Mouse (Mus musculus) embryonic stem cell, embryonic (primary cell): ENCODE data around the gene Rrp7a.

Experiments used
- CTCF ChIA-PET, 4 experiments: fragments of 300-600 bp in 2 of 4; fragments of 350-600 bp in 2 of 4; sonication (Branson Sonifier 250); formaldehyde crosslinking; loops; one replicate each; lab custom pipeline; 2022; ENCODE audit warnings: inconsistent platforms in 2 of 4; lab: Charles Lee
- POLR2A ChIA-PET, 4 experiments: fragments of 300-600 bp in 2 of 4; fragments of 350-600 bp in 2 of 4; sonication (Branson Sonifier 250); formaldehyde crosslinking; loops; one replicate each; lab custom pipeline; 2022; ENCODE audit warnings: antibody characterized with exemption in 4 of 4, inconsistent platforms in 1 of 4; lab: Charles Lee

The Rrp7a gene

DNA sequence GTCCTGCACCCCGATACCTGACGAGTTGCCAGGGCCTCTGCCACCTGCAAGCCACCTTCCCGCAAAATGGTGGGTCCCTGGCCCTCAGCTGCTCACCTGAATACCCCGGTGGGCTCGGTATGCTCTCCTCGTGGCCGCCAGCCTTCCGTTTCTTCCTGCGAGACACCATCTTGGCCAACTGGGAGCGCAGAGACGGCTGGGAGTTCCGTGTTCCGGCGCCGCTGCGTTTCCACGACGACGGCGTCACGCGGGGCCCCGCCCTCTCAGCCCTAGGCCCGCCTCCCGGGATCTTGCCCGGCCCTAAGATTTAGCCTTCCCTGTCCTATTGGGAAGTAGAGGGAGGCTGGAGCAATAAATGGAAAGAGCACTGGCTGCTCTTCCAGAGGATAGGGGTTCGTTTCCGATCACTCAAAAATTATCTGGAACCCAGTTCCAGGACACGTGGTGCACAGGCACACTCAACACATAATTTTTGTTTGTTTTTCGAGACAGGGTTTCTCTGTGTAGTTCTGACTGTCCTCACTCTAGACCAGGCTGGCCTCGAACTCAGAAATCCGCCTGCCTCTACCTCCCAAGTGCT, at the start of gene Rrp7a:
Gene Rrp7a (minus strand): TSS at position 236 of the 580 bp plus-strand sequence.
- POLR2A ChIA-PET = interaction anchor here (0.6 to 16.0 kb wide), 20 partner anchors 10 to 920 kb away, joined by 3 to 172 read pairs (median 4); partner anchors contain the start of gene Poldip3 (in 4 of the 4)
- CTCF ChIA-PET = interaction anchor here in 2 of 4 experiments (0.6 to 1.3 kb wide), 5 partner anchors 10 to 635 kb away, joined by 3 to 7 read pairs (median 3); no protein-coding TSS in a partner anchor

DNA sequence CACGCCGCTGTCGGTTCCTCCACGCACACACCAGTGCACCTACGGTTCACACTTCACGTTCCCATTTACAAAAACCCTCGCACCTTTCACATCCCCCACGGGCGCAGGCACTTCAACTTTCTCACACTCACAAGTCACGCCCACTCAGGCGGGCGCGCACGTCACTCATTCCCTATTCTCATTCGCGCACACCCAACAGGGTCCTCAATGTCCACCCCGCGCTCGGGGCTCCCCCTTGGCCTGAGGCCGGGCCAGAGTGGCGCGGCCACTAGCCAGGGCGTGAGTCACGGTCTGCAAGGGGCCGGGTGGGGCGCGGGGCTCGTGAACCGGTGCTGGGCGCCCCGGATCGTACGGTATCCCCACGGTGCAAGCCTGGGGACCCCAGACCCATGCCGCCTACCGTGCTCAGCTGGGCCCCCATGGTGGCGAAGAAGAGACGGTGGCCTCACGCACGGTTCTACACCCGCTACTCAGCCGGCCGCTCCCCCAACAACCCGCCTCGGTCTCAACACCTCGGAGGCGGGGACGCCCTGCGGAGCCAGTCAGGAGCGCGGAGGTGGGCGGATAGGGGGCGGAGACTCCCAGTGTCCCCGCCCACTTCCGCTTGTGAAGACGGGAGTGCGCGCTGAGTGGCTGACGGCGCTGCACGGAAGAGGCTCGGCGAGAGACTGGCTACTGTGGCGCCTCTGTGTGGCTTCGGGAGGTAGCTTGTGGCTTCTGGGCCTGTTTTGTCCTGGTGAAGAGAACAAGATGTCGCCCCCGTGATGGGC, 49.3 kb upstream of the Rrp7a start:
- CTCF ChIA-PET = interaction anchor here in 3 of 4 experiments (0.5 to 1.5 kb wide), 12 partner anchors 10 to 1211 kb away, joined by 3 to 7 read pairs (median 4); no protein-coding TSS in a partner anchor
- POLR2A ChIA-PET = interaction anchor here (0.5 to 30.6 kb wide), 36 partner anchors 8 to 385 kb away, joined by 3 to 611 read pairs (median 4); partner anchors contain the start of gene Poldip3 (in 4 of the 4)

DNA sequence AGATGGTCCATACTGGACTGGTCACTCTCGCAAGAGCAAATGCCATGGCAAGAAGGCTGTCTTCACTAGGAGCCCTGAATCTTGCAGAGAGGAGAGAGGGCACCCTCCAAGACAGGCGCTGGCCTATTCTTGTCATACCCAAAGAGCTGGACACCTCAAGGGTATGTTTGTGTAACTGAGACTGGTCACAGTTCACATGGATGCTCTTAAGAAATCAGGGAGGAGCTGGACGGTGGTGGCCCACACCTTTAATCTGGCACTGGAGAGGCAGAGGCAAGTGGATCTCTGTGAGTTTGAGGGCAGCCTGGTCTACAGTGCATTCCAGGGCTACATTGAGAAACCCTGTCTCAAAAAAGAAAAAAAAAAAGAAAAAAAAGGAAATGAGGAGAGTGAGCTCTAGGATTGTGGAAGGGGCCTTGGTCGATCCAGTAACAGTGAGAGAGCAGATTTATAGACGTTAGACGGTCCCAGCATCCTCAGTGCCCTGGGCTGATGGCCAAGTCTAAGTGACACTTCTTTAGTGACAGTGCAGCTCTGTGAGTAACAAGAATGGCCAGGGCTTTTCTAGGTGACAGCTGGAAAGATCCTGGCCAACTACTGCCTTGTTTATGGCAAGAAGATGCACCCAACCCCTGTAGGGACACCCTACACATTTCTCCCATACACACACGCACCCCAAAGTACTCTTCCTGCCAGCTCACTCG, 48.5 kb upstream of the Rrp7a start:
- POLR2A ChIA-PET = interaction anchor here in 3 of 4 experiments (0.6 to 30.6 kb wide), 19 partner anchors 8 to 1409 kb away, joined by 3 to 611 read pairs (median 4); partner anchors contain the start of gene Poldip3 (in 3 of the 3)
- CTCF ChIA-PET = interaction anchor here in 3 of 4 experiments (0.6 to 1.5 kb wide), 4 partner anchors 12 to 85 kb away, joined by 4 to 7 read pairs (median 4); no protein-coding TSS in a partner anchor

DNA sequence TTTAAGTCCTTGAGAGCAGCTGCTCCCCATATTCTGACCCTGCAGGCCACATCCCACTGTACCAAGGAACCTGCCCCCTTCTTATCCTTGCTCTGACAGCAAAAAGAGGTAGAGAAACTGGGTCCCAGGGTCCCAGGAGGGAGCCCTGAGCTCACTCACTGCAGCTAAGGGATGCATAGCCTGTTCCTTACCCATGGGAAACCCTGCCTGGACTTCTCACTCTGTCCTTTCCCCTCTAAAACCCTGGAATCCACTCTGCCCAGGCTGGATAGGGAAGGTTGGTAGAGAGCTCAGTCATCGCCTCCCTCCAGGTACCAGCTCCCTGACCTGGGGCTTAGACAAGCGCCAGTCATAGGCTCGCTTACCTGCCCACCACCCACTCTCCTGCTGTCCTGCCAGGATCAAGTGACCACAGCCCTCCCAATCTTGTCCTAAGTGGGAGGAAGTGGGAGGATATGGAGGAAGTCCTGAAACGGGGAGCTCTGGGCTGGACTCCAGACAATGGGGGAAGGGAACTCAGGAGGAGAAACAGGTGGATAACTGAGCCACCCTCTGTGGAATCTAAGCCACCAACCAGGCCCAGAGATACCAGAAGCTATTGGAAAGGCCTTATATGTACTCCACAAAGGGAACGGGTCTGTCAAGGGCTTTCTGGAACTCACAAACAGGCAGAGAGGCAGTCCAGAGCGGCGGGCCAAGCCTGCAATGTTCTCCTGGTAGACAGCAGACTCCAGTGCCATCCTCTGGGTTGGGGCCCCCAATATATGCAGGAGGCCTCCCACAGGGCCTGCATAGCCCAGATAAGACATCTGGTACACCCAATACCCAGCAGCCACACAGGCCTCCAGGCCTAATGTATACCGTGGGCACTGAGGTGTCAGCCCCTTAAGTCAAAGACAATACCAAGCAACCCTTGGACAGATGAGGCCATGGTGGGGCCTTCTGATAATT, 47.4 kb upstream of the Rrp7a start:
- ChIA-PET POLR2A (interaction anchor here (0.6 to 30.6 kb wide), 20 partner anchors 10 to 1408 kb away, joined by 3 to 611 read pairs (median 4); partner anchors contain the start of gene Poldip3 (in 3 of the 4)), CTCF (interaction anchor here in 3 of 4 experiments (0.7 to 1.5 kb wide), 3 partner anchors 12 to 62 kb away, joined by 3 to 4 read pairs (median 3); no protein-coding TSS in a partner anchor)

DNA sequence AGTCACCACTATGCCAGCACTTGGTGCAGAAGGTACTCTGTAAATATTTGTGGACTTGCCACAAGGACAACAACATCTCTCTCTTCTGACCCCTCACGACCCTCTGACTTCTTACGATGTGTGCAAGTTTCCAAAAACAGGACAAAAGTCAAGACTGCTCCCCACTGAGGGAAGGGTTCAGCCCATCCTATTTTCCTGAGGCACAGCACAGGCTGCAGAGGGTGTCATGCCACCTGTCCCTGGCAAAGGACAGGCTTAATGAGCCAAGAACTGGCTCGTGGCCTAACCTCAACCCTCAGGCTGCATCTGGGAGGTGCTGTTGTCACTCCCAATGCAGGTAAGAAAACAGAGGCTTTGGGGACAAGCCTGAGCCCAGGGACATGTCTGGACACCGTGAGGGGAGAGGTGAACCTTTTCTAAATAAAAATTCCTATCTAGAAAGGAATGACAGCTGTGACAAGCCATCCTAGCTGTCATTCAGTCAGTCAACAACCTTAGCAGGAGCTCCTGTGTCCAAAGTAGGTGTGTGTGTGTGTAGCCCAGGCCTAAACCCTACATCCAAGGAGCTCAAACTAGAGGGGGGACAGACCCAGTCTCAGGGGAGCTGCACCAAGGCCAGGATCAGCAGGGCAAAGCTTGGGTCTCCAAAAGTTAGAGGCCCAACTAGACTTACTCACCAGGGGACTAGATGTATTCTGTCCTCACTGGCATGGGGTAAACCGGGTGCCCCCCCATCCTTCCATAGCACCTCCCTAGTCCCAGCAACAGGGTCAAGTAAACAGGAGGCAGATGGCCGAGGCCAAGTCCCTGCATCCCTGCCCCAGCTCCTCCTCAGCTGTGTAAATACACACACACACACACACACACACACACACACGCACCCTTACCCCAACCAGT, 46.5 kb upstream of the Rrp7a start:
- POLR2A ChIA-PET = interaction anchor here (0.5 to 30.6 kb wide), 20 partner anchors 10 to 357 kb away, joined by 3 to 611 read pairs (median 6); partner anchors contain the start of genes Poldip3 (in 3 of the 4) and Rrp7a (in 1 of the 4)
- CTCF ChIA-PET = interaction anchor here in 2 of 4 experiments (0.7 to 0.8 kb wide), 2 partner anchors 11 to 61 kb away, joined by 3 read pairs; no protein-coding TSS in a partner anchor

DNA sequence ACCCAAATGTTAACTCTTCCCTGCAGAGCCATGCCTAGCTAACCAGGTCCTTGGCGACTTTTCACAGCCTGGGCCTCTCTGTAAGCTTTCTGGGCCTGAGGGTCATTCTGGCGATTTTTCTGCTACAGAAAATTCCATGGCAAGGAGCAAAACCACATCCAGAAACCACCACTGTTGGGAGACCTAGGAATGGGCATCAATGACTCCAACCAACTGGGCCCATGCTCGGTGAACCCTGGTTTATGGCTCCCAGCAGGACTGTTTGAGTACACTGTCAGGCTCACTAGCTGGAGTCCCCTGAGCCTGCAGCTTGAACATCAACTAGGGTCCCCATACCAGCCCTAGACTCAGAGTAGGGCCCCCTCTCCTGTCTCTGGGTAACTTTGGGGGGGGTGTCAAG, 45.7 kb upstream of the Rrp7a start:
- CTCF ChIA-PET = interaction anchor here in 1 of 4 experiments (0.6 kb wide), 1 partner anchor 147 kb away, joined by 3 read pairs; no protein-coding TSS in a partner anchor
- POLR2A ChIA-PET = interaction anchor here in 3 of 4 experiments (0.5 to 30.6 kb wide), 13 partner anchors 8 to 137 kb away, joined by 3 to 611 read pairs (median 5); partner anchors contain the start of genes Poldip3 (in 3 of the 3) and Rrp7a (in 1 of the 3)

DNA sequence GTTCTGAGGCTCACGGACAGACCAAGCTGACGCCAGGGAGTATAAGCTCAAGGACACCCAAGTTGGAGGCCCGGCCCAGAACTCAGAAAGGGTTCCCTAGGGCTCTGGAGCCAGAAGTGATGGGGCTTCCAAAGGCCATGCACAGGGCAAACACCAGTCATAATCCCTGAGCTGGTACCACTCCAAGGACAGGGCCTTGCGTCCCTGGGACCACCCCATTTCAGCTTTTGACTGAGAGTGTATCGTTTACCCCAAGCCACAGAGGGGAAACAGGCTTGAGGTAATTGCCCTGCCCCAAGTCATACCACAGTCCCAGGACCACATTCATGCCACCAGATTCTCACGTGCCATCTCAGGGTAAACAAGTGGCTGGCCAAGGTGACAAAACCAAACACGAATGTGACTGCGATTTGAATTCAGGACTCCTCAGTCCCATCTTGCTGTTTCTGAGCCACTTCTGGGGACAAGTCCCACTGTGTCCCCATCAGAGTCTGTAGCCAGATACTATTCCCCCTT, 45.0 kb upstream of the Rrp7a start:
- POLR2A ChIA-PET = interaction anchor here (0.6 to 30.6 kb wide), 20 partner anchors 9 to 165 kb away, joined by 3 to 611 read pairs (median 4); partner anchors contain the start of gene Poldip3 (in 3 of the 4)
- CTCF ChIA-PET = interaction anchor here in 2 of 4 experiments (0.5 kb wide), 2 partner anchors 11 to 69 kb away, joined by 3 to 5 read pairs; no protein-coding TSS in a partner anchor

DNA sequence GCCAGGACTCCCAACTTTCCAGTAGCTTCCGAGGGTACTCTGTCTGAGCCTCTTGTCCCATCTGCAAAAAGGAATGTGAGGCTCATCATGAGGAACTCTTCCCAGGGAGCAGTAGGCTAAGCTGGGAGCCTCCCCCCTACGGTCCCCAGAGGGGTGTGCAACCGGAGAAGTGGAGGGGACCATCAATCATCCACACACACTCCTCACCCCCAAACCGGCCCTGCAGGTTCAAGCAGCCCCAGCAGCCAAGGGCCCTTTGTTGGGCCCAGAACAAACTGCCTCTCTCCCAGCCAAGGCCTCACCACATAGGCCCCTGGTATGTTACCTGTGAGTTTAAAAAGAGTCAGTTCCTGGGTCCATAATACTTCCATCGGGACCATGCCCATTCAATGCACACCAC, 44.5 kb upstream of the Rrp7a start:
- POLR2A ChIA-PET = interaction anchor here (0.6 to 30.6 kb wide), 16 partner anchors 9 to 165 kb away, joined by 3 to 611 read pairs (median 4); partner anchors contain the start of gene Poldip3 (in 3 of the 4)
- CTCF ChIA-PET = interaction anchor here in 2 of 4 experiments (0.5 kb wide), 2 partner anchors 11 to 69 kb away, joined by 3 to 5 read pairs; no protein-coding TSS in a partner anchor

DNA sequence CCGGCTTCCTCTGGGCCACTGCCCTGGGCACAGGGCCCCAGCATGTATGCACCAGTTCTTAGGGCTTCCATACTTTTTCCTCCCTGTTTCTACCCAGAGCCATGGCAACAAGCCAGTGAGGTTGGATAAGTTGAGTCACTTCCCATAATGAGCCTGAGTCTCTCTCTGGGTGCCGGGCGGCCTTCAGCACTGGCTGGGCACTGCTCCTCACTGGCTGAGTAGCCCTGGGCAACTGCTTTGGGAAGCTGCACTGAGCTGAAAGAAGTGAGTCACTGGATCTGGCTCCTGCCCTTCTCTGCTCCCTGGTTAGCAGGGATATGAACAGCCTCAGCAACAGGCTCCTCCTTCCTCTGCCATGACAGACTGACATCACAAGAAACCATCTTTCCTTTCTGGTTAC, 44.0 kb upstream of the Rrp7a start:
- POLR2A ChIA-PET = interaction anchor here (0.7 to 30.6 kb wide), 11 partner anchors 11 to 512 kb away, joined by 3 to 611 read pairs (median 3); partner anchors contain the start of gene Poldip3 (in 3 of the 4)
- CTCF ChIA-PET = no interaction called here

DNA sequence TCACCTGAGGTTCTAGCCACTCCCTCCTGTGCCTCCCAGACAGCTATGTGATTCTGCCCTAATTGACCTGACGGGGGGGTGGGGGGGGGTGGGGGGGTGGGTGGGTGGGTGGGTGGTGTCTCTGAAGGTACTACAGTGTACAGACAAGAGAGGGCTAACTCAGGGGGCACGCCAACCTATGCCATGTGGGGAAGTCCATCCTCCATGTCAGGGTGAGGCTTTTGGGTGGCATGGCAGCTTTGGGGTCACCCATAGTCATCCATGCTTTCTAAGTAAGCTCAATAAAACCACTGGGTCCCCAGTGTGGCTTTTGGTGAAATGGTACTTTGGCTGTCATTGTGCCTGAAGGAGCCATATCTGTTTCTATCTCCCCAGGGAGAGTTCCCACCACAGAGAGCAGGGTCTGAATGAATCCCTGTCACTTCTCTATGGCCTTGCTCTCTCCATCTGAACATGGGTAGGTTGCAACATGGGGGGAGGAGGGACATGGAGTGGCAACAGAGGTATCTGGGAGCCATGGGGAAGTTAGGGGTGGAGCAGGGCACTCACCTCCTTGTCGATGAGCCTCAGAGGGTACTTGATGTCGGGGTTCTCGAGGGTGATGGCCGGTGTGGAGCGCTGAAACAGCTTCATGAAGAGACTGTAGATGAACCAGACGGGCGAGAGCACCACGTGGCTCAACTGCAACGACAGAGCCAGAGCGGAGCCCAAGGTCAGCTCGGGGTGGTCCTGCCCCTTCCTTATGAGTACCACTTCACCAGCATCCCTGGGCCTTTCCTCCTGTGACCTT, 43.1 kb upstream of the Rrp7a start:
- ChIA-PET POLR2A (interaction anchor here (0.5 to 30.6 kb wide), 21 partner anchors 9 to 183 kb away, joined by 3 to 611 read pairs (median 4); partner anchors contain the start of gene Poldip3 (in 4 of the 4)), CTCF (interaction anchor here in 2 of 4 experiments (1.0 to 2.0 kb wide), 2 partner anchors 39 to 180 kb away, joined by 3 to 7 read pairs; no protein-coding TSS in a partner anchor)

DNA sequence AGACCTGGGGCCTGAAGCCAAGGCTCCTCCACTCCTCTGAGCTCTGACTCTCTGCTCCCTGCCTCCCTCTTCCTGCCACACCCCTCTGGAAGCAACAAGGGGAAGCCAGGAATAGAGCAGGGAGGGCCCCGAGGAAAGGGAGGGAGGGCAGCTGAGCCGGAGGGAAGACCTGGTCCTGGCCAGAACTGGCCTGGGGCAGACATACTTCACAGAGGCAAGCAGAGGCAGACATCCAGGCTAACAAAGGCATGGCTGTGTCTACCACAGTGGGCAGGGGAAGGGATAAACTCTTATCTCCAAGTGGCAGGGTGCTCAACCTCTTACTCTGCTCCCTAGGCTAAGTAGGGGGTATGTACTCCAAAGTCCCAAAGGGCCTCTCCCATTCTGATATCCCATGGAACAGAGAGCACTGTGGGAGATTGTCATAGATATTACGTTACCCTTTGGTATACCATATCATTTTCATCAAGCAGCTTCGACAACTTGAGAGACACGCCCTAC, 42.4 kb upstream of the Rrp7a start:
- ChIA-PET POLR2A (interaction anchor here (0.5 to 30.6 kb wide), 25 partner anchors 8 to 184 kb away, joined by 3 to 611 read pairs (median 4); partner anchors contain the start of gene Poldip3 (in 4 of the 4)), CTCF (interaction anchor here (0.5 to 2.0 kb wide), 6 partner anchors 40 to 608 kb away, joined by 3 to 7 read pairs (median 3); no protein-coding TSS in a partner anchor)

DNA sequence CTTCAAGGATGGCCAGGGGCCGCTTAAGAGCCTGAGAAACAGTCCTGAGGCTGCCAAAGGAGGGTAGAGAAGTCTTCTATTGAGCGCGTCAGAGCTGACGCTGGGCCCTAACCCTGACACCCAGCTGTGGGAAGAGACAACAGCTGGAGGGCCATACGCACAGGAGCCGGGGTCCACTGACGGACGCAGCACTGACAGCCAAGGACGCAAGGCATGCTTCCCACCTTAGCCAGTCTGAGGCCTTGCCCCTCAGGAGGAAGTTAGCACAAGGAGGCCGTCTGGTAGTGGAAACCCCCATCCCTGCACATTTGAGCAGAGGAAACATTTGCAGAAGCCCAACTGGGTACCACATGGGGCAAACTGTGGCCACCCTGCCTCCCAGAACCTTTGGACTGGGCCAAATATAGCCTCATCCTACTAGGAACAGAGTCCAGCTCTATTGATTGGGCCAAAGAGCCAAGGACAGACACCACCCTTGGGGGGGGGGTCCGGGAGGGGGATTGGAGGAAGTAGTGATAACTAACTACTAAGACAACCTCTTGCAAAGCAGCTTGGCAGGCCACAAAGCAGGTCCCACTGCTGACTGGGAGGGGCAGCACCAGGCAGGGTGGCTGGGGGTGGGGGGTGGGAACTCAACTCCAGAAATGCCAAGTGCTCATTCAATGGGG, 40.4 kb upstream of the Rrp7a start:
- POLR2A ChIA-PET = interaction anchor here (0.7 to 30.6 kb wide), 14 partner anchors 7 to 182 kb away, joined by 3 to 611 read pairs (median 4); partner anchors contain the start of genes Poldip3 (in 4 of the 4) and Cyb5r3 (in 1 of the 4)
- CTCF ChIA-PET = interaction anchor here in 2 of 4 experiments (0.6 to 0.7 kb wide), 3 partner anchors 45 to 878 kb away, joined by 3 to 15 read pairs (median 4); no protein-coding TSS in a partner anchor

DNA sequence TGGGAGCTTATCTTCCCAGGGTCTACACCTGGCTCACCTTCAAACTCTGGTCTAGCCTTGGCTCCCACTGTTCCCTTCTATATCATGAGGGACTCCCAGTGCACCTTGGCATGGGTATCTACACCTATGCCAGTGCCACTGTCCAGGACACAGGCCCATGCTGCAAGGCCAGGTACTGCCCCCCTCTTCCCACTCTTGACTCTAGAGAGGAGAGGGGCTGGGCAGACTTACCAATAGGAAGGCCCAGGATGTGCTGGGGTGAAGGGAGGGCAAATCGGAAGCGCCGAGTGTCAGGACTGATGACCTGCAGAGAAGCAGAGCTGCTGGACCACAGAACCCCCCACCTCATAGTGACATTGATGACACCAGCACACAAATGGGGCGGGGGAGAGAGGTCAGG, 39.4 kb upstream of the Rrp7a start:
- ChIA-PET CTCF (no interaction called here), POLR2A (interaction anchor here in 3 of 4 experiments (0.7 to 30.6 kb wide), 6 partner anchors 9 to 40 kb away, joined by 3 to 611 read pairs (median 28); partner anchors contain the start of genes Poldip3 (in 3 of the 3) and Cyb5r3 (in 1 of the 3))
